Mouse (Mus musculus) testis, adult 2 months (tissue): ENCODE measurements around the gene Brk1.
A peak's percentile ranks its signal among the peaks of the same experiment; 100 is the strongest.

Source experiments
- CTCF ChIP-seq: fragments of 200-500 bp; IDR thresholded peaks from 2 replicates; pipeline ENCODE4 v1.5.1; 2012; ENCODE audit warnings: low read depth, mild to moderate bottlenecking, inconsistent platforms, low read length, moderate library complexity; ENCODE audit not compliant: control insufficient read depth, insufficient read depth, insufficient replicate concordance
- POLR2A ChIP-seq: fragments of 200-500 bp; IDR thresholded peaks from 2 replicates; pipeline ENCODE4 v1.6.1; 2012; ENCODE audit warnings: low read depth, mild to moderate bottlenecking, inconsistent platforms, low read length, moderate library complexity; ENCODE audit not compliant: control insufficient read depth

GRCm38 (mm10) chr6:113600543-113601139 is 3.9 kb upstream of the Brk1 start, which contains the start of gene Fancd2os:
- peak; percentile 61; the same call in 1 of the 2 replicates for TF ChIP-seq POLR2A
- TF ChIP-seq CTCF: no peak
